Mouse (Mus musculus) midbrain, embryonic 16.5 days (tissue): ENCODE measurements at regions not wholly inside any gene's neighbourhood (a gene's known extent, or its start where the extent isn't known, plus 50 kb on each side); places are given as distances from the start of the nearest gene placed in this dataset.

Source experiments
- ATAC-seq: fragments of 200-750 bp; cut with Nextera tagmentation; 2 replicates; pipeline ENCODE4 v1.8.0; 2017; ENCODE audit warnings: moderate TSS enrichment
- H3K27ac ChIP-seq: fragments of 300-500 bp; sonication (generic); 2 replicates; pipeline ENCODE4 v1.5.1; 2014; ENCODE audit warnings: mild to moderate bottlenecking, low read length, mixed read lengths
- H3K27me3 ChIP-seq: fragments of 300-500 bp; sonication (generic); 2 replicates; pipeline ENCODE4 v1.6.1; 2014; ENCODE audit warnings: low read depth, low read length, mixed read lengths; ENCODE audit not compliant: control insufficient read depth, insufficient read depth
- H3K36me3 ChIP-seq: fragments of 300-500 bp; sonication (generic); 2 replicates; pipeline ENCODE4 v1.6.1; 2014; ENCODE audit warnings: mild to moderate bottlenecking, low read length, moderate library complexity, mixed read lengths; ENCODE audit not compliant: control insufficient read depth, insufficient read depth
- H3K4me1 ChIP-seq: fragments of 300-500 bp; sonication (generic); 2 replicates; pipeline ENCODE4 v1.6.1; 2014; ENCODE audit warnings: mild to moderate bottlenecking, low read length, mixed read lengths; ENCODE audit not compliant: control insufficient read depth, insufficient read depth
- H3K4me2 ChIP-seq: fragments of 300-500 bp; sonication (generic); 2 replicates; pipeline ENCODE4 v1.6.1; 2014; ENCODE audit warnings: mild to moderate bottlenecking, low read length, mixed read lengths
- H3K4me3 ChIP-seq: fragments of 300-500 bp; sonication (generic); 2 replicates; pipeline ENCODE4 v1.5.1; 2014; ENCODE audit warnings: low read depth, mild to moderate bottlenecking, low read length, moderate library complexity, mixed read lengths
- H3K9ac ChIP-seq: fragments of 300-500 bp; sonication (generic); 2 replicates; pipeline ENCODE4 v1.6.1; 2014; ENCODE audit warnings: low read depth, low read length, mixed read lengths
- H3K9me3 ChIP-seq: fragments of 300-500 bp; sonication (generic); replicated peaks from 2 replicates; pipeline ENCODE4 v1.6.1; 2014; ENCODE audit warnings: mild to moderate bottlenecking, low read length, mixed read lengths; ENCODE audit not compliant: control insufficient read depth, poor library complexity, severe bottlenecking
- WGBS: fragments of 180-500 bp; shearing (Covaris S2); extraction: QIAGEN DNeasy Blood & Tissue Kit; methylation state at CpG from one replicate; pipeline ENCODE4 v1.1.7; 2014; 5-methylcytosine and 5-hydroxymethylcytosine counted together

DNA sequence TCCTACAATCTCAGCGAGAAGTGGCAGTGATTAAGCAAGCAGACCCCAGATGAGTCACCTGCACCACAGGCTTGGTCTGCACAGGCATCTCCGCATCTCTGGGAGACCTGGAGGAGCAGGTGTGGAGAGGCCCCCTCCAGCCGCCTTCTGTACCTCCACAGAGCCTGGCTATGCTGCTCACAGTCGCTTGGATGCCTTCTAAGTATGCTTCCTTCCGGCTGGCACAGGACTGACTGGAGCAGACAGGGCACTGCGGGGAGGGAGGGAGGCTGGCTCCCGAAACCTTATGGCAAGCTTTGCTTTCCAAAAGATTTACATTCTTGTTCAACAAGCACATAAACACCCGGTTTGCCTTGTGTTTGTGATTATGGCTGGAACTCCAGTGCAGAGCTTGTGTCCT is 107.3 kb downstream of the Irx2 start:
- 86% methylated on average over 8 of the region's 8 CpGs for WGBS
- H3K9me3 ChIP-seq = no peaks in the 10 kb centered on the region
- ATAC-seq = no peak
- no peaks in the 10 kb centered on the region for H3K4me1 ChIP-seq
- no peak overlapping the region for H3K4me3 ChIP-seq
- H3K27me3 ChIP-seq = no peaks in the 10 kb centered on the region
- H3K36me3 ChIP-seq = no peaks in the 10 kb centered on the region
- no peak overlapping the region for H3K4me2 ChIP-seq
- H3K9ac ChIP-seq = no peak overlapping the region
- no peak overlapping the region for H3K27ac ChIP-seq

DNA sequence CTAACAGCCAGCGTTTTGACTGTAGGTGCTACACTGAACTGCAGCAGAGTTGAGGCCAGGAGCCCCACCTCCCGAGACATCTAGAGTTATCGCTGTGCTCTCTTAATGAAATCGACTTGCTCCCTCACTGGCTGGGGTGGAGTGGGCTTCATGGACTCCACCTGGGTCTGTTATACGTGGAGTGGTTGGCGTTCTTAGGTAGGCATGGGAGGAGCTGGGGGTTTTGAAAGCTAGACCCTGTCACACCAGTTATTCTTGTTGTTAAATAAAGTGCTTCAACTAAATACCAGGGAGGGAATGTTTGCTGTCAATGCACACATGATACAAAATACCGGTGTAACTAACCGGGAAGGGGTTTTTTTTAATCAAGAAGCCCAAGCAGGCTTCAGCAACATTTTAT is 108.4 kb downstream of the Irx2 start:
- Histone ChIP-seq H3K9ac (no peak overlapping the region), H3K27ac (no peak overlapping the region), H3K4me3 (no peak overlapping the region), H3K27me3 (no peaks in the 10 kb centered on the region), H3K4me2 (no peak overlapping the region), H3K36me3 (no peaks in the 10 kb centered on the region), H3K4me1 (no peaks in the 10 kb centered on the region), H3K9me3 (no peaks in the 10 kb centered on the region)
- 80% methylated on average over 8 of the region's 8 CpGs for WGBS
- no peak for ATAC-seq

DNA sequence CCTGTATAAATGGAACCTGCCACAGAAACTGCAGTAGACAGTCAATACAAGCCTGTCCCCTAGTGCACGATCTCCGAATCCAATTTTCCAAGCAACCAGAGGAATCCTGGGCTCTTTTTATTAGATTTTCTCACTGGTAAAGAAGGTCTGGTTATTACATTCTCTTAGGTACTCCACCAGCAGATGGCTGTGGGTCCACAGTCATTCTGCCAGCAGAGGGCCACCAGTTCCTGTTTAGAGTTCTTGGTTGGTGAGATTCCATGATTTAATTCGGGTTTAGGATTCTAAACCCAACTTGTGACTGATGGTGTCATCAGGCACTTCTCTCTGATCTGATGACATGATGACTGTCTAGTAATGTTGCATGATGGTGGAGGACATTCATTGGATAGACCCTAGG is 118.6 kb downstream of the Irx2 start:
- Histone ChIP-seq H3K4me2 (no peak overlapping the region), H3K9me3 (no peaks in the 10 kb centered on the region), H3K4me1 (no peaks in the 10 kb centered on the region), H3K27ac (no peak overlapping the region), H3K27me3 (0 out of 2 replicates have a peak, but pooled peaks cover 4% of the 10 kb centered on the region), H3K36me3 (no peaks in the 10 kb centered on the region), H3K9ac (no peak overlapping the region), H3K4me3 (no peak overlapping the region)
- 84% methylated on average over 3 of the region's 3 CpGs for WGBS
- no peak for ATAC-seq

DNA sequence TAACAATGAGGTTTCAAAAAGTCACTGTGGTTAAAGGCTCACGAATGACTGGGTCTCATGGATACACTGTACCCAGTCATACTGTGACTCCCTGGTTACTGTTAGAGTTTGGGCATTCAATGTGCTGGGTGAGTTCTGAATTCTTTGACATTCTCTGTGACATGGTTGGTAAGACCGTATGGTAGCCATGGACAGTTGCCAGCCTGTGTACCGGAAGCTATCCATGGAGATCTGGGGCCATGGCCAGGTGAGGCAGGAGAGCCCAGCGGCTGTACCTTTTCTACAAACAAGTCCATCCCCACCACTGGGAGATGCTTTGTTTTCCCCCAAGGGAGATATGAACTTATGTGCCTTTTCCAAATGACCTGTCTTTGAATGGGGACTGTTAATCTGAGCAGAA is 126.4 kb downstream of the Irx2 start:
- no peaks in the 10 kb centered on the region for H3K4me1 ChIP-seq
- H3K4me3 ChIP-seq = no peak overlapping the region
- no peak overlapping the region for H3K9ac ChIP-seq
- H3K27me3 ChIP-seq = no peaks in the 10 kb centered on the region
- H3K9me3 ChIP-seq = no peaks in the 10 kb centered on the region
- no peak for ATAC-seq
- WGBS = 93% methylated on average over 4 of the region's 4 CpGs
- H3K36me3 ChIP-seq = no peaks in the 10 kb centered on the region
- no peak overlapping the region for H3K4me2 ChIP-seq
- H3K27ac ChIP-seq = no peak overlapping the region

DNA sequence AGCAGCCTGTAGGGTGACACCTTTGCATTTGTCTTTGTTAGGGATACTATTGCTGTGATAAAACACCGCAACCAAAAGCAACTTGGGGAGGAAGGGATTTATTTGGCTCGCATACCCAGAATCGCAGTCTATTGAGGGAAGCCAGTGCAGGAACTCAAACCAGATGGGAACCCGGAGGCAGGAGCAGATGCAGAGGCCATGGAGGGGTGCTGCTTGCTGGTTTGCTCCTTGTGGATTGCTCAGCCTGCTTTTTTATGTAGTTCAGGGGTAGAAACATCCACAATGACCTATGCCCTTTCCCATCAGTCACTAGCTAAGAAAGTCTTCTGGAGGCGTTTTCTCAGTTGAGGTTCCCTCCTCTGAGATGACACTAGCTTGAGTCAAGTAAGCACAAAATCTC is 133.9 kb downstream of the Irx2 start:
- Histone ChIP-seq H3K36me3 (no peaks in the 10 kb centered on the region), H3K4me1 (no peaks in the 10 kb centered on the region), H3K9ac (no peak overlapping the region), H3K27me3 (no peaks in the 10 kb centered on the region), H3K27ac (no peak overlapping the region), H3K9me3 (no peaks in the 10 kb centered on the region), H3K4me2 (no peak overlapping the region), H3K4me3 (no peak overlapping the region)
- WGBS = 87% methylated on average over 5 of the region's 5 CpGs
- no peak for ATAC-seq

DNA sequence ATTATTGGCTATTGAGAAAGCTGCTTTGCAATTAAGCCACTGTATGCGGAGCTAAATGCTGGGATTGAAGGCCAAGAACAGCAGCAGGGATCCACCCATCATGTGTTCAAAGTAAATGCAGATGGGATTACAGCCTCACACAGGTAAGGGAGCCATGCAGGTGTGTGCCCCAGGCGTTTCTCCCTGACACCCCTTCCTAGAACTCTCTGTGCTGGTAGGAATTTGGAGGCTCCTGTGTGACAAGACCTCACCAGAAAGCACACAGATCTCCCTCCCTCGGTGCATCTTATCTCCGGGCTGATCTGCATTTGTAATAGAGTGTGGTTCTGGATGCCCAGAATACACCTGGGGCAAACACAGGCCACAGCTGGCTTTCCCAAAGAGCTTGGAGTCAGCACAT is 134.7 kb downstream of the Irx2 start:
- Histone ChIP-seq H3K9me3 (no peaks in the 10 kb centered on the region), H3K4me2 (no peak overlapping the region), H3K4me1 (no peaks in the 10 kb centered on the region), H3K27ac (no peak overlapping the region), H3K4me3 (no peak overlapping the region), H3K36me3 (no peaks in the 10 kb centered on the region), H3K9ac (no peak overlapping the region), H3K27me3 (no peaks in the 10 kb centered on the region)
- WGBS = 66% methylated on average over 4 of the region's 4 CpGs
- no peak for ATAC-seq

DNA sequence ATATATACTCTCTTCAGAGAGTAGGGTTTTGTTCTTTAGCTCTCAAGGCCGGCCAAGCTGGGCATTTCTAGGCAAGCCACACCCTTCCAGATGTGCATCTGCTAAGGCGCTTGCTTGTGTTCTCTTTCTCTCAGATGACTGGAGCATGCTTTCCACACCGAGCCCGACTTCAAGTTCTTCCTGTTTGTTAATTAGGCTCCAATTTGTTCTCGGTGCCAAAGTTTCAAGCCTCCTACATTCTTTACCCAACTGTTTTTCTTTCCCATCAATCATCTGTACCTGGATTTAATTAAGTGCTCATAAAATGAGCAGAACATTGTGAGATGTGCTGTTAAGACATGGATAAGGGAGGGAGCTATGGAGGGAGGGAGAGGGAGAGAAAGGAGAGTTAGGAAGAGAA is 138.7 kb downstream of the Irx2 start:
- WGBS = 85% methylated on average over 5 of the region's 5 CpGs
- Histone ChIP-seq H3K9ac (no peak overlapping the region), H3K4me1 (no peaks in the 10 kb centered on the region), H3K27me3 (no peaks in the 10 kb centered on the region), H3K9me3 (no peaks in the 10 kb centered on the region), H3K4me3 (no peak overlapping the region), H3K4me2 (no peak overlapping the region), H3K27ac (no peak overlapping the region), H3K36me3 (no peaks in the 10 kb centered on the region)
- no peak for ATAC-seq

DNA sequence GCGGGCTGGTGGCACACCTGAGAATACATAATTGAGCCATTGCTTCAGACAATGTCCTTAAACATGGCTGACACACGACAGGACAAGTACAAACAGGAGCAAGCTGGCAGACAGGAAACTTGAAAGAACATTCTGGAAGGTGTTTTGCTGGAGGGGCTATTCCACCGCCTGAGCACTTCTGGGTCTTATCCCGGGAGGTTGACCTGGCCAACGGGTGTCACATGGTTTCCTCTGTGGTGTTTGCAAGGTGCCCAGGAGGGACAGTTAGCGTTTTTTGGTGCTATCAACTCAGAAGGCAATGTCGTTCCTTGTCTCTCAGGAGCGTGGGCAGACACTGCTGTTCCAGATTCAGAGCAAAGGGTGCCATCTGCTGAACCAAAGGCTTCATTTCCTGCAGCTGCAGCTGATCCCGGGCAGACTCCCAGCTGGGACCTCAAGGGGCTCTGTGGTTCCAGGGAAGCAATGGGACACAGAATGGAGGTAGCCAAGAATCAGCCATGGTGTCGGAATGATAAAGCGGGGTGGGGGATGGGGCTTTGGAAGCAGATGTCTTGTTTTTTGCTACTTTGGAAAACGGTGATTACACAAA is 140.5 kb downstream of the Irx2 start:
- H3K27me3 ChIP-seq = no peaks in the 10 kb centered on the region
- no peaks in the 10 kb centered on the region for H3K4me1 ChIP-seq
- no peak for ATAC-seq
- H3K9ac ChIP-seq = no peak overlapping the region
- H3K27ac ChIP-seq = no peak overlapping the region
- no peak overlapping the region for H3K4me3 ChIP-seq
- 66% methylated on average over 12 of the region's 12 CpGs for WGBS
- no peaks in the 10 kb centered on the region; the same call in 1 of the 2 replicates for H3K9me3 ChIP-seq
- no peak overlapping the region for H3K4me2 ChIP-seq
- no peaks in the 10 kb centered on the region for H3K36me3 ChIP-seq

DNA sequence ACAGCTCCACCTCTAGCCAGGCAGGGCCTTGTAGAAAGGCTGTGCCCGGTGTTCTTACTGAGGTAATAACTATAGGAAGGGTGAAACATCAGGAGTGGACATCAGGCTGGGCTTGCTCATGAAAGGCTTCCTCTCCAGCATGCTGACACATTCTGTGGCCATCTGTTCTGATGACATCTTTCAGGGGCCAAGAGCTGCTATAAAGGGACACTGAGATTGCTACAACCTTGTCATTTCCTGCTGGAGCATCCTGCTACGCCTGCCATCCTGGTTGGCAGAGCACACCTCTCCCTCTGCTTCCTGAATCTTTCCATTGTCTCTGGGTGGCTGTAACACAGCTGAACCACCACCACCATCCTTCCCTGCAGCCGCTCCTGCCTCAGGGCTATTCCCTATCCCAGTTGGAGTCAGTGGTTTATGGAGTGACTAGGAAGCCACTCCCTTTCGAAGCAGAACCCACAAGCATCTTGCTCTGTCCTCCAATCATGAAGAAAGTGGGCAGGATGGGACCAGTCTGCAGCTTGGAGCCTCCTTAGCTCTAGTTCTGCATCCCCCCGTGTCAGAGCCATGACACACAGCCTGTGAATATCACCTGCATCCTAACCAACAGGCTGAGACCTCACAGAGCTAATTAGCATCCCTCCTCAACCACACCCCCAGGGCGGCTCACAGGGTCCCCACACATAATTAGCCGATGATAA is 154.6 kb downstream of the Irx2 start:
- WGBS = 64% methylated on average over 7 of the region's 7 CpGs
- H3K9me3 ChIP-seq = no peaks in the 10 kb centered on the region
- H3K4me1 ChIP-seq = no peaks in the 10 kb centered on the region
- ATAC-seq = no peak
- H3K9ac ChIP-seq = no peak overlapping the region
- H3K4me3 ChIP-seq = no peak overlapping the region
- peaks cover 2% of the 10 kb centered on the region; the same call in 1 of the 2 replicates for H3K27me3 ChIP-seq
- no peak overlapping the region for H3K4me2 ChIP-seq
- H3K36me3 ChIP-seq = no peaks in the 10 kb centered on the region
- H3K27ac ChIP-seq = no peak overlapping the region
